Mouse (Mus musculus) bone marrow, adult 2 months (tissue): Measurements from ENCODE around the gene Drg2.

Experiments
- CTCF ChIP-seq: fragments of 200-500 bp; IDR thresholded peaks from 2 replicates; pipeline ENCODE4 v1.5.1; 2011; ENCODE audit warnings: low read length, control low read depth; ENCODE audit not compliant: control insufficient read depth, insufficient read depth
- POLR2A ChIP-seq: fragments of 200-500 bp; IDR thresholded peaks from 2 replicates; pipeline ENCODE4 v1.6.1; 2011; ENCODE audit warnings: low read depth, mild to moderate bottlenecking, control low read depth, low read length, borderline replicate concordance; ENCODE audit not compliant: control insufficient read depth

DNA sequence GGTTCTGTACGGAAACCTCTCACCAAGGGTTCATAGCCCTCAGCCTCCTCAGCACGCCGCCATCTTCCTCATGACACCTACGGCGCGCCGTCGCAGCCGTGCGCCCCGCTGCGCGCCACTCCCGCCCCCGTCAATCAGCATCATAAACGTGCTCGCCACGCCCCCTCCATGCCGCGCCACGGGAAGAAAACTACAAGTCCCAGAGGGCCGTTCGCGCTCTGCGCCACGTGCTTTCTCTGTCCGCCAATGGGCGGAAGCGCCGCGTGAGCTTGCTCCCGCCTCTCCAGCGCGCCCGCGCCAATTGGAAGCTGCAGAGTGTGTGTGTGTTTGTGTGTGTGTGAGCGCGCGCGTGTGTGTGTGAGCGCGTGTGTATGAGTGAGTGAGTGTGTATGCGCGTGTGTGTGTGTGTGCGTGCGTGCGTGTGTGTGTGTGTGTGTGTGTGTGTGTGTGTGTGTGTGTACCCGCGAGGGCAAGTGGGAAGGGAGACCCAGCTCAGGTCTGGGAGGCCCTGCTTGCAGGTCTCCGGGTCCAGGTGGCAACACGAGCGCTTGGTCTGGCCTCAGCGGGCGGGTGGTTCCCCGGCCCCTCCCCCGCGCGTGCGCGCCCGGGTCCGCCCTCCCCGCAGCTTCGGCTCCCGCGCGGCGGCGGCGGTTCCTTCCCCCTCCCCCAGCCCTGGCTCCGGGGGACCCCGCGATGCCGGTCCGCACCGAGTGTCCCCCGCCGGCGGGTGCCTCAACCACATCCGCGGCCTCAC lies 37.3 kb upstream of the Drg2 start, which contains the start of gene Gid4:
- TF ChIP-seq POLR2A (peak; percentile 83), CTCF (peak; percentile 18; the same call in 1 of the 2 replicates)
